Mouse (Mus musculus): ENCODE measurements around the gene Rpl18a. TPM values are rescaled to one million over a fixed set of nuclear protein-coding genes. Genes with fewer than 3 reads are reported as not detected.

Rpl18a gene
- polyA plus RNA-seq, 1 experiment from 2014 or later, result 2,704 TPM

DNA sequence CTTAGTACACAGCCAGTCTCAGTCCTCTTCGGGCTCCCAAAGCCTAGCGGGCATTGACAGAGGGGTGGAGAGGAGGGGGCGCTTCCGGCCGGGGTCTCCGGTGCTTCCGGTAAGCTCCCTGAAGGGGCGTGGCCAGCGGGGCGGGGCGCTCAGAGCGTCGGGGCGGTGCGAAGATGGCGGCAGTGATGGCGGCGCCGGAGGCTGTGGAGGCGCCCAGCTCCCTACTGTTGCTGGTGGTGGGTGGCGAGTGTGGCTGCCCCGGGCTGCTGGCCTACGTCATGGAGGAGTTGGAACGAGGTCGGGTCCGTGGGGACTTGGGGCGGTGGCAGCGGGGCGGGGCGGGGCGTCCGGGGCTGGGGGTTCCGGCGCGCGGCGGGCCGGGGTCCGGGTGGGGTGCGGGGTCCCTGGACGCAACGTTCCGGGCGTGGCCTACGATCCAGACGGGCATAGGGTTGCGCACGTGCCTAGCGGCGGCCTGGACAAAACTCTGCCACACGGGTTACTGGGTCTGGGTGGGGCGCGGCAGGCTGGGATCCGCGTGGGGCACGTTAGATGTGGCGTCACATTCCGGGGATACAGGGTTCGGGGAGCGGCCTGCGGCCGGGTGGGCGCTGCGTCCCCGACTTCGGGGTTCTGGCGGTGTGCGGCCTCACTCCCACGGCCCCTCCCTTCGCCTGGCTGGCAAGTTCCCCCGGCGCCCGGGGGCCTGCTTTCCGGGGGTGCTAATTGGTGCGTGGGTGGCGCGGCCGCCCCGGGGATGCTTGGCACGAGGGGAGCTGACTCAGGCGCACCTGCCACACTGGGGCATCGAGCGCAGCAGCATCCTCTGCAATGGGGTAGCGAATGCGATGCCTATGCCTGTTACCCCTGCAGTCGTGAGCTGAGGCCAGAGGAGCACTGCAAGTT, 8.9 kb upstream of the Rpl18a start, which contains the start of gene Map1s:
Gene Map1s (plus strand): TSS at position 102 of the 906 bp plus-strand sequence.
- H3K9ac ChIP-seq, result peak within 1 kb of the TSS; percentile 90
- peak within 1 kb of the TSS; percentile 89 for H3K27ac ChIP-seq
- peak; percentile 94 for ATAC-seq (ENCODE audit: low FRiP score)
- peaks cover 9% of the 10 kb centered on the region for H3K4me1 ChIP-seq (replicated peaks; ENCODE audit: control insufficient read depth, insufficient read depth, low read length)
- H3K4me2 ChIP-seq (replicated peaks), result peak within 1 kb of the TSS; percentile 74
- peak; percentile 92 for DNase-seq (ENCODE audit: low spot score)
- peak within 1 kb of the TSS; percentile 76 for H3K4me3 ChIP-seq (replicated peaks; ENCODE audit: low read length)
- no peaks in the 10 kb centered on the region for H3K9me3 ChIP-seq (ENCODE audit: control insufficient read depth, low read length)
- H3K27me3 ChIP-seq (ENCODE audit: control insufficient read depth, insufficient read depth, low read length), result peaks cover 3% of the 10 kb centered on the region; the same call in 1 of the 2 replicates
- whole genome bisulfite sequencing, result under 1% methylated on average over 82 of the region's 86 CpGs
- no peaks in the 10 kb centered on the region for H3K36me3 ChIP-seq (replicated peaks; ENCODE audit: control insufficient read depth, insufficient read depth)

DNA sequence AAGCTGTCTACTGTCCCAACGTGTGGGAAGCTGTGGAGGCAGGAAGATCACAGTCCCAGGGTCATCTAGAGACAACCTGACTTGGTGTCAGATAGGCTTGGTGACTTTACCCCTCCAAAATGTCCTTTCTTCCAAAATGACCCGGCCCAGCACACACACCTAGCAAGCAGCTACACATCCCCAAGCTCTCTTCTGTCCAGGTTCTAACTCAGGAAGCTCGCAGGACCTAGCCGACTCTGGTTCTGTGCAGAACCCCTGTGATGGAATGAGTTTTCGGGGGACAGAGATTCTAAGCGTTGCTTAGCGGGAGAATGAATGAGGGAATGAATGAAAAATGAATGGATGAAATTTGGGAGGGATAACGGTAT, 8.2 kb upstream of the Rpl18a start:
- H3K27me3 ChIP-seq (ENCODE audit: control insufficient read depth, insufficient read depth, low read length), result peaks cover 3% of the 10 kb centered on the region; the same call in 1 of the 2 replicates
- peak overlapping the region; percentile 89 for H3K27ac ChIP-seq
- H3K36me3 ChIP-seq (replicated peaks; ENCODE audit: control insufficient read depth, insufficient read depth), result no peaks in the 10 kb centered on the region
- H3K4me2 ChIP-seq (replicated peaks), result peak overlapping the region; percentile 74
- H3K4me3 ChIP-seq (replicated peaks; ENCODE audit: low read length), result peak overlapping the region; percentile 76
- ATAC-seq (ENCODE audit: low FRiP score), result peak; percentile 45; the same call in 1 of the 2 replicates
- no peak for DNase-seq (ENCODE audit: low spot score)
- peaks cover 9% of the 10 kb centered on the region for H3K4me1 ChIP-seq (replicated peaks; ENCODE audit: control insufficient read depth, insufficient read depth, low read length)
- H3K9ac ChIP-seq, result peak overlapping the region; percentile 90
- no peaks in the 10 kb centered on the region for H3K9me3 ChIP-seq (ENCODE audit: control insufficient read depth, low read length)
- 14% methylated on average over 8 of the region's 8 CpGs for WGBS

DNA sequence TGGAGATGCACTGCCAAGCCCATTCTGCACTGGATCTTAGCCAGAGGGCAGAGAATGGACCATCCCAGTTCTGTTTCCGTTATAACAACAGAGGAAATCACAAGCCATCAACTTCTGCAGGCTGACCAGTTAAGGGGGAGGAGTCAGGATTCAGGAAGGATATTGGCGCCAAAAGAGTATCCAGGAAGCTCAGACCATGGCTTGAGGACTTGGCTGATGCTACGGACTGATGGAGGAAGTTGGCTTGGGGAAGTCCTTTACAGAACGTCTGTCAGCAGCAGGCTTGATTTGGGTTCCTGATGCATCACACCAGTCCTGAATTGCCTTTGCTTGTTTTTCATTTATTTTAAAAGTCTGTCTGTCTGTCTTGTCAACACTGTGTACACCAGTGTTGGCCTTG, 7.3 kb upstream of the Rpl18a start:
- 73% methylated on average over 4 of the region's 4 CpGs for WGBS
- Histone ChIP-seq H3K4me3 (replicated peaks; ENCODE audit: low read length) (no peak overlapping the region), H3K9me3 (ENCODE audit: control insufficient read depth, low read length) (no peaks in the 10 kb centered on the region), H3K27ac (no peak overlapping the region), H3K36me3 (replicated peaks; ENCODE audit: control insufficient read depth, insufficient read depth) (no peaks in the 10 kb centered on the region), H3K9ac (no peak overlapping the region), H3K4me1 (replicated peaks; ENCODE audit: control insufficient read depth, insufficient read depth, low read length) (peaks cover 9% of the 10 kb centered on the region), H3K4me2 (replicated peaks) (no peak overlapping the region), H3K27me3 (ENCODE audit: control insufficient read depth, insufficient read depth, low read length) (peaks cover 3% of the 10 kb centered on the region; the same call in 1 of the 2 replicates)
- ATAC-seq (ENCODE audit: low FRiP score), result no peak
- DNase-seq (ENCODE audit: low spot score), result no peak

GRCm38 (mm10) chr8:70903582-70903981, 6.4 kb upstream of the Rpl18a start:
- Histone ChIP-seq H3K27ac (no peak overlapping the region), H3K9ac (no peak overlapping the region), H3K36me3 (replicated peaks; ENCODE audit: control insufficient read depth, insufficient read depth) (no peaks in the 10 kb centered on the region), H3K9me3 (ENCODE audit: control insufficient read depth, low read length) (no peaks in the 10 kb centered on the region), H3K27me3 (ENCODE audit: control insufficient read depth, insufficient read depth, low read length) (peaks cover 3% of the 10 kb centered on the region; the same call in 1 of the 2 replicates), H3K4me2 (replicated peaks) (no peak overlapping the region), H3K4me1 (replicated peaks; ENCODE audit: control insufficient read depth, insufficient read depth, low read length) (peaks cover 9% of the 10 kb centered on the region), H3K4me3 (replicated peaks; ENCODE audit: low read length) (no peak overlapping the region)
- ATAC-seq (ENCODE audit: low FRiP score) (no peak), DNase-seq (ENCODE audit: low spot score) (no peak)

- Histone ChIP-seq H3K9me3 (ENCODE audit: control insufficient read depth, low read length) (no peaks in the 10 kb centered on the region), H3K9ac (no peak overlapping the region), H3K36me3 (replicated peaks; ENCODE audit: control insufficient read depth, insufficient read depth) (no peaks in the 10 kb centered on the region), H3K27ac (no peak overlapping the region), H3K27me3 (ENCODE audit: control insufficient read depth, insufficient read depth, low read length) (peaks cover 3% of the 10 kb centered on the region; the same call in 1 of the 2 replicates), H3K4me3 (replicated peaks; ENCODE audit: low read length) (no peak overlapping the region), H3K4me1 (replicated peaks; ENCODE audit: control insufficient read depth, insufficient read depth, low read length) (peaks cover 13% of the 10 kb centered on the region), H3K4me2 (replicated peaks) (no peak overlapping the region)
- DNase-seq (ENCODE audit: low spot score), result no peak
- WGBS, result 55% methylated on average over 4 of the region's 4 CpGs
- no peak for ATAC-seq (ENCODE audit: low FRiP score)
These were observed 5.9 kb upstream of the Rpl18a start for GRCm38 (mm10) chr8:70903112-70903511.

GRCm38 (mm10) chr8:70902211-70902610, 5.0 kb upstream of the Rpl18a start:
- Histone ChIP-seq H3K4me3 (replicated peaks; ENCODE audit: low read length) (no peak overlapping the region), H3K36me3 (replicated peaks; ENCODE audit: control insufficient read depth, insufficient read depth) (no peaks in the 10 kb centered on the region), H3K27ac (no peak overlapping the region), H3K9ac (no peak overlapping the region), H3K9me3 (ENCODE audit: control insufficient read depth, low read length) (no peaks in the 10 kb centered on the region), H3K4me2 (replicated peaks) (no peak overlapping the region), H3K4me1 (replicated peaks; ENCODE audit: control insufficient read depth, insufficient read depth, low read length) (peaks cover 12% of the 10 kb centered on the region), H3K27me3 (ENCODE audit: control insufficient read depth, insufficient read depth, low read length) (peaks cover 3% of the 10 kb centered on the region; the same call in 1 of the 2 replicates)
- ATAC-seq (ENCODE audit: low FRiP score) (no peak), DNase-seq (ENCODE audit: low spot score) (no peak)
- 36% methylated on average over 5 of the region's 5 CpGs for WGBS

GRCm38 (mm10) chr8:70900872-70901387, 3.7 kb upstream of the Rpl18a start:
- WGBS, result 86% methylated on average over 2 of the region's 2 CpGs
- Histone ChIP-seq H3K9me3 (ENCODE audit: control insufficient read depth, low read length) (no peaks in the 10 kb centered on the region), H3K36me3 (replicated peaks; ENCODE audit: control insufficient read depth, insufficient read depth) (no peaks in the 10 kb centered on the region), H3K4me1 (replicated peaks; ENCODE audit: control insufficient read depth, insufficient read depth, low read length) (peaks cover 8% of the 10 kb centered on the region), H3K27me3 (ENCODE audit: control insufficient read depth, insufficient read depth, low read length) (peaks cover 3% of the 10 kb centered on the region; the same call in 1 of the 2 replicates), H3K4me2 (replicated peaks) (no peak overlapping the region), H3K27ac (no peak overlapping the region), H3K4me3 (replicated peaks; ENCODE audit: low read length) (no peak overlapping the region), H3K9ac (no peak overlapping the region)
- DNase-seq (ENCODE audit: low spot score) (no peak), ATAC-seq (ENCODE audit: low FRiP score) (no peak)

DNA sequence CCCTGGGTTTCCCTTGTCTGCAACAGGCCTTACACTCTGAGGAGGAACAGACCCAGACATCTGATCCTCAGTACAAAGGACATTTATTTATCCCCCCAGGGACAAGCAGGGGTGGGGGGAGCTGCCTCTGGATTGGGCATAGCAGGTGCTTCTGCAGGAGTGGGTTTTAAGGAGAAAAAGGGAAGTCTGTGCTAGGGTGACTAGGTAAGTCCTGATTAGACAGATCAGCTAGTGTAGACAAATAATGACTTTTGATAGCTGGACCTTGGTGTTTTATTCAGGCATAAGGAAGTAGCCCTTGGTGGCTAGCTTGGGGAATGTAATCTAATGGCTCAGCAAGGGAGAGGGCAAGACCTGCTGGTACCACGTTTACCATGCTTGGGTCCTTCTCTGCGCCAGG, 2.0 kb upstream of the Rpl18a start:
- H3K4me3 ChIP-seq (replicated peaks; ENCODE audit: low read length), result no peak overlapping the region
- no peak for DNase-seq (ENCODE audit: low spot score)
- no peak overlapping the region for H3K27ac ChIP-seq
- no peak overlapping the region for H3K9ac ChIP-seq
- H3K27me3 ChIP-seq (ENCODE audit: control insufficient read depth, insufficient read depth, low read length), result peaks cover 12% of the 10 kb centered on the region
- peaks cover 8% of the 10 kb centered on the region for H3K4me1 ChIP-seq (replicated peaks; ENCODE audit: control insufficient read depth, insufficient read depth, low read length)
- 89% methylated on average over 2 of the region's 2 CpGs for WGBS
- H3K36me3 ChIP-seq (replicated peaks; ENCODE audit: control insufficient read depth, insufficient read depth), result peaks cover 17% of the 10 kb centered on the region
- no peak overlapping the region for H3K4me2 ChIP-seq (replicated peaks)
- ATAC-seq (ENCODE audit: low FRiP score), result no peak
- H3K9me3 ChIP-seq (ENCODE audit: control insufficient read depth, low read length), result no peaks in the 10 kb centered on the region

GRCm38 (mm10) chr8:70898661-70899198, 1.5 kb upstream of the Rpl18a start:
- Histone ChIP-seq H3K27ac (peak overlapping the region; percentile 15; the same call in 1 of the 2 replicates), H3K27me3 (ENCODE audit: control insufficient read depth, insufficient read depth, low read length) (peaks cover 17% of the 10 kb centered on the region), H3K9me3 (ENCODE audit: control insufficient read depth, low read length) (no peaks in the 10 kb centered on the region), H3K4me1 (replicated peaks; ENCODE audit: control insufficient read depth, insufficient read depth, low read length) (peaks cover 8% of the 10 kb centered on the region), H3K4me3 (replicated peaks; ENCODE audit: low read length) (no peak overlapping the region), H3K4me2 (replicated peaks) (no peak overlapping the region; the same call in 1 of the 2 replicates), H3K36me3 (replicated peaks; ENCODE audit: control insufficient read depth, insufficient read depth) (peaks cover 22% of the 10 kb centered on the region), H3K9ac (peak overlapping the region; percentile 48)
- 64% methylated on average over 2 of the region's 2 CpGs for WGBS
- DNase-seq (ENCODE audit: low spot score) (no peak), ATAC-seq (ENCODE audit: low FRiP score) (no peak)
